Mouse (Mus musculus) cerebellum, postnatal 14 days (tissue): ENCODE data around the gene Zer1.

Source experiments
- DNase-seq, 2 experiments: peaks; one replicate each; pipeline ENCODE4 v3.0.0; 2021; ENCODE audit warnings: mixed read lengths in 2 of 2

Zer1 gene

DNA sequence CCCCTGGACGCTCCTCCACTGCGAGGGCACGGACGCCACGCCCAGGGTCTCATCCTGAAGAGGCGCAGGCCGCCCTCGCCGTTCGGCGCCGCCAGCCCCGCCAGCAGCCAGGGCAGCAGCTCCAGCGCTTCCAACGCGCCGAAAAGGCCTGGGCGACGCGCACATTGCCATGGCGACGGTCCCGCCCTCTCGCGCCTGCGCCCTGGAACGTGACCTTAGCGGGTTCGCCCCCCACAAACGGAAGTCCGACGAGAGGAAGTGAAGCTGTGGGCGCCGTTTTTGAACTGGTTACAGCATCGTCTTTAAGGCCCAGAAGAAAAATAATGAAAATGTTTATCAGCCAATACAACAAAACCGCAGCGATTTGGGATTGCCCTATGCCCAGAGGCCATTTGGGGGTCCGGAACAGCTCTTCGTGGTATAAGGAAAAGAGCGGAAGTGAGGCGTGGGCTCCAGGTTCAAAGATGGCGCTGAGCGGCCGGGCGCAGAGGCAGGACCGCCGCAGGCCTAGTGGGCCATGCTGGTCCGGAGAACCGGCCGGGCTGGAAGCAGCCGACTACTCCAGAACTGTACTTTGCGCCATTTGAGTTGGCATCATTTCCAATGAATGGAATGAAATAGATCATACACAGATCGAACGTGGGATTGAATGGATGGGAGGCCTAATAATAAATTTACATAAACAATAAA is 75.5 kb downstream of the Zer1 start, which contains the start of gene Wdr34:
Gene Wdr34 (minus strand): TSS at position 183 of the 690 bp plus-strand sequence.
- DNase-seq = peak; percentile 99

DNA sequence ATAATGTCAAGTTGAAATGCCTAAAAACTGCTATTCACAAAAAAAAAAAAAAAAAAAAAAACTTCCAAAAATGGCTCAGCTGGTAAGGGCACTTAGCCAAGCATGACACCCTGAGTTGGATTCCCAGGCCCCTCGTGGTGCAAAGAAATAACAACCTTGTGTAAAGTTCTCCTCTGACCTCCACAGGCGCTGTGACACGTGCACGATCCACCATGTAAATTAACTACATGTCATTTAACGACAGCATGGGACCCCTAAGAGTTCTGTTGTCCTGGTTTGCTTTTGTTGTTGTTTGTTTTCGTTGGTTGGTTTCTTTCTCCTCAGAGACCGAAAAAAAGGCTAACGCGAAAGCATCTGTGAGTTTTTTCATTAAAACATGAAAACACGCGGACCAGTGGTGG is 76.3 kb downstream of the Zer1 start:
- DNase-seq = no peak
